Mouse (Mus musculus): ENCODE results near the gene Rbbp4. TPM values are rescaled to one million over a fixed set of nuclear protein-coding genes. Genes with fewer than 3 reads are reported as not detected.

Gene Rbbp4
- polyA plus RNA-seq, 1 experiment from 2014 or later: 349 TPM

GRCm38 (mm10) chr4:129266191-129266590, 69.0 kb downstream of the Rbbp4 start:
- no peaks in the 10 kb centered on the region for H3K36me3 ChIP-seq (ENCODE audit: control insufficient read depth, insufficient read depth, low read length)
- H3K4me2 ChIP-seq (ENCODE audit: low read length): no peak overlapping the region
- ATAC-seq (ENCODE audit: low FRiP score, low TSS enrichment) (no peak), DNase-seq (no peak)
- 83% methylated on average over 4 of the region's 4 CpGs for WGBS
- H3K9me3 ChIP-seq (ENCODE audit: control insufficient read depth, low read length): no peaks in the 10 kb centered on the region
- H3K9ac ChIP-seq (replicated peaks; ENCODE audit: low read length): no peak overlapping the region
- H3K27me3 ChIP-seq (ENCODE audit: control insufficient read depth, insufficient read depth, low read length): no peaks in the 10 kb centered on the region
- H3K27ac ChIP-seq (replicated peaks; ENCODE audit: low read depth, low read length): no peak overlapping the region
- H3K4me3 ChIP-seq (replicated peaks; ENCODE audit: low read depth, low read length): no peak overlapping the region
- H3K4me1 ChIP-seq (ENCODE audit: control insufficient read depth, insufficient read depth, low read length): no peaks in the 10 kb centered on the region

GRCm38 (mm10) chr4:129263225-129264021, 71.7 kb downstream of the Rbbp4 start:
- Histone ChIP-seq H3K4me1 (ENCODE audit: control insufficient read depth, insufficient read depth, low read length) (peaks cover 12% of the 10 kb centered on the region; the same call in 1 of the 2 replicates), H3K36me3 (ENCODE audit: control insufficient read depth, insufficient read depth, low read length) (no peaks in the 10 kb centered on the region), H3K4me2 (ENCODE audit: low read length) (no peak overlapping the region), H3K4me3 (replicated peaks; ENCODE audit: low read depth, low read length) (no peak overlapping the region), H3K9me3 (ENCODE audit: control insufficient read depth, low read length) (no peaks in the 10 kb centered on the region), H3K27me3 (ENCODE audit: control insufficient read depth, insufficient read depth, low read length) (no peaks in the 10 kb centered on the region), H3K27ac (replicated peaks; ENCODE audit: low read depth, low read length) (no peak overlapping the region), H3K9ac (replicated peaks; ENCODE audit: low read length) (no peak overlapping the region)
- 48% methylated on average over 19 of the region's 19 CpGs for WGBS
- ATAC-seq (ENCODE audit: low FRiP score, low TSS enrichment): no peak
- DNase-seq: no peak

GRCm38 (mm10) chr4:129261196-129261595, 74.0 kb downstream of the Rbbp4 start, which contains the start of gene C77080:
C77080 (minus strand) TSS chr4:129261404.
- WGBS: 7% methylated on average over 2 of the region's 4 CpGs
- ATAC-seq (ENCODE audit: low FRiP score, low TSS enrichment) (no peak), DNase-seq (no peak)
- H3K36me3 ChIP-seq (ENCODE audit: control insufficient read depth, insufficient read depth, low read length): no peaks in the 10 kb centered on the region
- H3K4me3 ChIP-seq (replicated peaks; ENCODE audit: low read depth, low read length): no peak within 1 kb of the TSS
- no peak within 1 kb of the TSS for H3K4me2 ChIP-seq (ENCODE audit: low read length)
- peaks cover 16% of the 10 kb centered on the region for H3K4me1 ChIP-seq (ENCODE audit: control insufficient read depth, insufficient read depth, low read length)
- no peaks in the 10 kb centered on the region for H3K9me3 ChIP-seq (ENCODE audit: control insufficient read depth, low read length)
- no peak within 1 kb of the TSS for H3K9ac ChIP-seq (replicated peaks; ENCODE audit: low read length)
- no peak within 1 kb of the TSS for H3K27ac ChIP-seq (replicated peaks; ENCODE audit: low read depth, low read length)
- H3K27me3 ChIP-seq (ENCODE audit: control insufficient read depth, insufficient read depth, low read length): no peaks in the 10 kb centered on the region

- Histone ChIP-seq H3K27me3 (ENCODE audit: control insufficient read depth, insufficient read depth, low read length) (no peaks in the 10 kb centered on the region), H3K9me3 (ENCODE audit: control insufficient read depth, low read length) (no peaks in the 10 kb centered on the region), H3K4me3 (replicated peaks; ENCODE audit: low read depth, low read length) (no peak overlapping the region), H3K9ac (replicated peaks; ENCODE audit: low read length) (no peak overlapping the region), H3K36me3 (ENCODE audit: control insufficient read depth, insufficient read depth, low read length) (no peaks in the 10 kb centered on the region), H3K4me1 (ENCODE audit: control insufficient read depth, insufficient read depth, low read length) (peaks cover 16% of the 10 kb centered on the region), H3K4me2 (ENCODE audit: low read length) (no peak overlapping the region), H3K27ac (replicated peaks; ENCODE audit: low read depth, low read length) (no peak overlapping the region)
- WGBS: 10% methylated on average over 6 of the region's 6 CpGs
- ATAC-seq (ENCODE audit: low FRiP score, low TSS enrichment) (no peak), DNase-seq (no peak)
These were observed 74.5 kb downstream of the Rbbp4 start for GRCm38 (mm10) chr4:129260678-129261077.

GRCm38 (mm10) chr4:129259101-129259500, 76.1 kb downstream of the Rbbp4 start:
- WGBS: 19% methylated on average over 4 of the region's 4 CpGs
- ATAC-seq (ENCODE audit: low FRiP score, low TSS enrichment): no peak

More at GRCm38 (mm10) chr4:129259101-129259500, 76.1 kb downstream of the Rbbp4 start:
- no peak overlapping the region for H3K27ac ChIP-seq (replicated peaks; ENCODE audit: low read depth, low read length)
- no peak overlapping the region for H3K4me2 ChIP-seq (ENCODE audit: low read length)
- no peak overlapping the region for H3K9ac ChIP-seq (replicated peaks; ENCODE audit: low read length)
- H3K9me3 ChIP-seq (ENCODE audit: control insufficient read depth, low read length): no peaks in the 10 kb centered on the region
- H3K4me3 ChIP-seq (replicated peaks; ENCODE audit: low read depth, low read length): no peak overlapping the region
- H3K4me1 ChIP-seq (ENCODE audit: control insufficient read depth, insufficient read depth, low read length): peaks cover 16% of the 10 kb centered on the region
- DNase-seq: no peak
- no peaks in the 10 kb centered on the region for H3K36me3 ChIP-seq (ENCODE audit: control insufficient read depth, insufficient read depth, low read length)
- H3K27me3 ChIP-seq (ENCODE audit: control insufficient read depth, insufficient read depth, low read length): no peaks in the 10 kb centered on the region

Small RNAs within 50 kb of the gene (microRNA-seq; reads per million reads assigned to microRNA genes)
- gene Gm22994: not detected

Other genes starting within 250 kb of the Rbbp4 start
- gene Tmem54, start 229.8 kb downstream of the Rbbp4 start, polyA plus RNA-seq (2014; fragmentation: Nextera tagmentation; extraction: Ambion mirVana): not detected in 2 replicates
- 26.4 and 31.7 TPM in 2 replicates for gene Hpca, start 213.3 kb downstream of the Rbbp4 start, polyA plus RNA-seq (2014; fragmentation: Nextera tagmentation; extraction: Ambion mirVana)
- 5.6 and 8.0 TPM in 2 replicates for gene Fndc5, start 198.4 kb downstream of the Rbbp4 start, polyA plus RNA-seq (2014; fragmentation: Nextera tagmentation; extraction: Ambion mirVana)
- gene S100pbp, start 145.6 kb downstream of the Rbbp4 start, polyA plus RNA-seq (2014; fragmentation: Nextera tagmentation; extraction: Ambion mirVana): 18.2 and 23.7 TPM in 2 replicates
- 116 and 122 TPM in 2 replicates for gene Yars, start 145.6 kb downstream of the Rbbp4 start, polyA plus RNA-seq (2014; fragmentation: Nextera tagmentation; extraction: Ambion mirVana)
- gene C77080, start 74.0 kb downstream of the Rbbp4 start, polyA plus RNA-seq (2014; fragmentation: Nextera tagmentation; extraction: Ambion mirVana): 7.0 and 8.4 TPM in 2 replicates
- gene Sync, start 47.8 kb downstream of the Rbbp4 start, polyA plus RNA-seq (2014; fragmentation: Nextera tagmentation; extraction: Ambion mirVana): 0.34 and 0.54 TPM in 2 replicates
- 22.9 and 26.3 TPM in 2 replicates for gene Zbtb8os, start 325 bp upstream of the Rbbp4 start, polyA plus RNA-seq (2014; fragmentation: Nextera tagmentation; extraction: Ambion mirVana)
- gene Zbtb8a, start 42.7 kb upstream of the Rbbp4 start, polyA plus RNA-seq (2014; fragmentation: Nextera tagmentation; extraction: Ambion mirVana): 12.4 and 13.3 TPM in 2 replicates
- 15.9 and 17.6 TPM in 2 replicates for gene Zbtb8b, start 105.5 kb upstream of the Rbbp4 start, polyA plus RNA-seq (2014; fragmentation: Nextera tagmentation; extraction: Ambion mirVana)
- gene Bsdc1, start 126.2 kb upstream of the Rbbp4 start, polyA plus RNA-seq (2014; fragmentation: Nextera tagmentation; extraction: Ambion mirVana): 31.4 and 35.7 TPM in 2 replicates
- 0.38 and 0.74 TPM in 2 replicates for gene Tssk3, start 155.7 kb upstream of the Rbbp4 start, polyA plus RNA-seq (2014; fragmentation: Nextera tagmentation; extraction: Ambion mirVana)
- gene Fam229a, start 155.8 kb upstream of the Rbbp4 start, polyA plus RNA-seq (2014; fragmentation: Nextera tagmentation; extraction: Ambion mirVana): 0.69 TPM in 1 of 2 replicates, not detected in the other
- gene Marcksl1, start 178.2 kb upstream of the Rbbp4 start, polyA plus RNA-seq (2014; fragmentation: Nextera tagmentation; extraction: Ambion mirVana): 1,591 and 1,713 TPM in 2 replicates
- gene Hdac1, start 207.3 kb upstream of the Rbbp4 start, polyA plus RNA-seq (2014; fragmentation: Nextera tagmentation; extraction: Ambion mirVana): 73.6 and 101 TPM in 2 replicates
- 9.0 and 13.6 TPM in 2 replicates for gene Lck, start 238.3 kb upstream of the Rbbp4 start, polyA plus RNA-seq (2014; fragmentation: Nextera tagmentation; extraction: Ambion mirVana)
- gene Fam167b, start 243.2 kb upstream of the Rbbp4 start, polyA plus RNA-seq (2014; fragmentation: Nextera tagmentation; extraction: Ambion mirVana): 0.24 TPM in 1 of 2 replicates, not detected in the other